Mouse (Mus musculus): ENCODE data around the gene Slc1a7. TPM values are rescaled to one million over a fixed set of nuclear protein-coding genes. Genes with fewer than 3 reads are reported as not detected.

Slc1a7 gene
- polyA plus RNA-seq, 1 experiment = not detected

DNA sequence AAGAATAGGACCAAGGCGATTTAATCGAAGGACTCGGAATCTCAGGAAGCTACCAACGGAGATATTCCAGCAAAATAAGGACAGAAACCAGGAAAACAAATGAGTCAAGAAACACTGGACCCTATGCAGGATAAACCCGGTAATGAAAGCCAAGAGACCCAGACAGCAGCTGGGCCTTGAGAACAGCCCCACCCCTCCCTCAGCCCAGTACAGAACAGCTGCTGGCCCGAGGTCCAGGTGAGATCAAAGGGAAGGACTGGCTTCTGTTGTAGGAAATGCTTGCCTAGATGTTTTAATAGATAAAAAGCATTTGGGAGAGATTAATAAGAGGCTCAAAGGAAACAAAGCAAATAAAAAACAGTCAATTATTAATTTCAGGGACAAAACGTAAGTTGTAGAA, 6.9 kb downstream of the Slc1a7 start:
- Histone ChIP-seq H3K27ac (ENCODE audit: control insufficient read depth, insufficient read depth, low read depth, low read length, poor library complexity) (no peak overlapping the region), H3K4me3 (replicated peaks; ENCODE audit: control insufficient read depth, low read depth, low read length) (no peak overlapping the region), H3K4me1 (ENCODE audit: control insufficient read depth, insufficient read depth, low read length) (no peaks in the 10 kb centered on the region)
- no peak for TF ChIP-seq POLR2A (IDR thresholded peaks at IDR 0.05; ENCODE audit: borderline replicate concordance, control insufficient read depth, low read depth, low read length)
- no peak for TF ChIP-seq CTCF (IDR thresholded peaks at IDR 0.05; ENCODE audit: control insufficient read depth, insufficient read depth, low read length)
- WGBS = 74% methylated on average over 7 of the region's 7 CpGs

DNA sequence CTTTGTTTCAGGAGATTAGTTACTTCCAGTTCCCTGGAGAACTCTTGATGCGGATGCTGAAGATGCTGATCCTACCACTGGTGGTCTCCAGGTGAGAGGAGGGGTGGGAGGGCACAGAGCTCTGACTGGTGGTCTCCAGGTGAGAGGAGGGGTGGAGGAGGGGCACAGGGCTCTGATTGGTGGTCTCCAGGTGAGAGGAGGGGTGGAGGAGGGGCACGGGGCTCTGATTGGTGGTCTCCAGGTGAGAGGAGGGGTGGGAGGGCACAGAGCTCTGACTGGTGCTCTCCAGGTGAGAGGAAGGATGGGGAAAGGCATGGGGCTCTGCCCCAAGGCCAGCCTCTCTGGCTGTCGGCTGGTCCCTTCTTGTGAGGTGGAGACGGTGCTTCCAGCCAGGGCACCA, 9.5 kb downstream of the Slc1a7 start:
- 69% methylated on average over 4 of the region's 4 CpGs for WGBS
- Histone ChIP-seq H3K27ac (ENCODE audit: control insufficient read depth, insufficient read depth, low read depth, low read length, poor library complexity) (no peak overlapping the region), H3K4me1 (ENCODE audit: control insufficient read depth, insufficient read depth, low read length) (no peaks in the 10 kb centered on the region), H3K4me3 (replicated peaks; ENCODE audit: control insufficient read depth, low read depth, low read length) (no peak overlapping the region)
- TF ChIP-seq POLR2A (IDR thresholded peaks at IDR 0.05; ENCODE audit: borderline replicate concordance, control insufficient read depth, low read depth, low read length) (no peak), CTCF (IDR thresholded peaks at IDR 0.05; ENCODE audit: control insufficient read depth, insufficient read depth, low read length) (no peak)

DNA sequence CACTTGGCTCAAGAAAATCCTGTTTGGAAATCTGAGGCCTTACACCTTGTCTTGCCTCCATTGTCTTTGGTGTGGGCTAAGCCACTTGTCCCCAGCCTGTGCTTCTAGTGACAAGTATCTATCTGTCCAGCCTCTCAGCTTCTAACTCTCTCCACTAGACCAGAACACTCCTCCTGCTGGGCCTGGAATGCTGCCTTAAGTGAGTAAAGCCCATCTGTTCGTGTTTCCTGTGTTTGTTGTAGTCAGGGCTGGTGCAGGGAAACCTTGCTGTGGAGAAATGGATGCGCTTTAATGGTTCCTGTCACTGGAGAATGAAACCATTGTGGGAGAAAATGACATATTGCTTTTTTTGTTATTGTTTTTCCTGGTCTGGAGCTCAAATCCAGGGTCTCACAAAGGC, 11.4 kb downstream of the Slc1a7 start:
- no peak overlapping the region for H3K4me3 ChIP-seq (replicated peaks; ENCODE audit: control insufficient read depth, low read depth, low read length)
- WGBS = 57% methylated on average over 2 of the region's 2 CpGs
- no peak for TF ChIP-seq CTCF (IDR thresholded peaks at IDR 0.05; ENCODE audit: control insufficient read depth, insufficient read depth, low read length)
- TF ChIP-seq POLR2A (IDR thresholded peaks at IDR 0.05; ENCODE audit: borderline replicate concordance, control insufficient read depth, low read depth, low read length) = no peak
- no peak overlapping the region for H3K27ac ChIP-seq (ENCODE audit: control insufficient read depth, insufficient read depth, low read depth, low read length, poor library complexity)
- no peaks in the 10 kb centered on the region for H3K4me1 ChIP-seq (ENCODE audit: control insufficient read depth, insufficient read depth, low read length)

DNA sequence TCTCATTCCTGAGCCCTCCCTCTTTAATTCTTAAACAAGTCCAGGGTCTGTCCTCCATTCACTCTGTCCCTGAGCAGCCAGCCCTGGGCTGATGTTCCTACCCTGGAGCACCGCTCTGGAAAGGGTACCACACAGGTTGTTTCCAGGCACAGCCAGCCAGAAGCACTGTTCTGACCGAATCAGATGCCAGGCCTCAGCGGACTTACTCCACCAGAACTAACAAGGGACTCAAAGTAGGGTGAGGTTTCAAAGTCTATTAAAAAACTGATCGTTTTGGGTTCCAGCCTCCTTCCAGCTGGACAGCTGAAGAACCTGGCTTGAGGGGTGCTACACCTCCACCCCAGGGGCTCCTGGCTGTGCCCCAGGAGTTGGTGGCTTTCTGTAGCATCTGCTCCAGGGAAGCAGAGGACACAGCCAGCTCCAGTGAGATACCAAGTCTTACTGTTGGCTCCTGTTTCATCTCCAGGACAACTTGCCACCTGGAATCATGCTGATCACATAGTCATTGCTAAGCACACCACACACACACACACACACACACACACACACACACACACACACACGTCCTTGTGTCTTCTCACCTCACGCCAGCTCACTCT, 12.0 kb downstream of the Slc1a7 start:
- WGBS = 79% methylated on average over 6 of the region's 6 CpGs
- H3K27ac ChIP-seq (ENCODE audit: control insufficient read depth, insufficient read depth, low read depth, low read length, poor library complexity) = no peak overlapping the region
- H3K4me1 ChIP-seq (ENCODE audit: control insufficient read depth, insufficient read depth, low read length) = no peaks in the 10 kb centered on the region
- TF ChIP-seq POLR2A (IDR thresholded peaks at IDR 0.05; ENCODE audit: borderline replicate concordance, control insufficient read depth, low read depth, low read length) (no peak), CTCF (IDR thresholded peaks at IDR 0.05; ENCODE audit: control insufficient read depth, insufficient read depth, low read length) (no peak)
- H3K4me3 ChIP-seq (replicated peaks; ENCODE audit: control insufficient read depth, low read depth, low read length) = no peak overlapping the region

DNA sequence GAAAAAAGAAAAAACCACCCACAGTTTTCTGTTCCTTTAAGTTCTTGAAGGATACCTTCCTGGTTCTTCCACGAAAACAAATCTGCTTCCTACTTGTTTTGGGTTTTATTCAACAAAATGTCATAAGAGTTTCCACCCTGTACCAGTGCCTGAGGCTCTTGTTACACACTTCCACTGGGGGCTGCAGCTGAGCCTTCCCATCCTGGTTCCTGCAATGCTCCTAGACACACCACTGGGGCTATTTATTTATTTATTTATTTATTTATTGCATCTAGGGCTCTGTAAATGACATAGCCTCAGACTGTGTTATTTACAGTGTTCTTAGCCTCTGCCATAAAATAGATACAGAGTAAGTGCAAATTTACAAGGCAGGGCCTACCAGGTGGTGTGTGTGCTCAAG, 15.6 kb downstream of the Slc1a7 start:
- no peak overlapping the region for H3K4me3 ChIP-seq (replicated peaks; ENCODE audit: control insufficient read depth, low read depth, low read length)
- no peak for TF ChIP-seq CTCF (IDR thresholded peaks at IDR 0.05; ENCODE audit: control insufficient read depth, insufficient read depth, low read length)
- no peak for TF ChIP-seq POLR2A (IDR thresholded peaks at IDR 0.05; ENCODE audit: borderline replicate concordance, control insufficient read depth, low read depth, low read length)
- 61% methylated on average over 1 of the region's 1 CpGs for WGBS
- H3K27ac ChIP-seq (ENCODE audit: control insufficient read depth, insufficient read depth, low read depth, low read length, poor library complexity) = no peak overlapping the region
- no peaks in the 10 kb centered on the region for H3K4me1 ChIP-seq (ENCODE audit: control insufficient read depth, insufficient read depth, low read length)

DNA sequence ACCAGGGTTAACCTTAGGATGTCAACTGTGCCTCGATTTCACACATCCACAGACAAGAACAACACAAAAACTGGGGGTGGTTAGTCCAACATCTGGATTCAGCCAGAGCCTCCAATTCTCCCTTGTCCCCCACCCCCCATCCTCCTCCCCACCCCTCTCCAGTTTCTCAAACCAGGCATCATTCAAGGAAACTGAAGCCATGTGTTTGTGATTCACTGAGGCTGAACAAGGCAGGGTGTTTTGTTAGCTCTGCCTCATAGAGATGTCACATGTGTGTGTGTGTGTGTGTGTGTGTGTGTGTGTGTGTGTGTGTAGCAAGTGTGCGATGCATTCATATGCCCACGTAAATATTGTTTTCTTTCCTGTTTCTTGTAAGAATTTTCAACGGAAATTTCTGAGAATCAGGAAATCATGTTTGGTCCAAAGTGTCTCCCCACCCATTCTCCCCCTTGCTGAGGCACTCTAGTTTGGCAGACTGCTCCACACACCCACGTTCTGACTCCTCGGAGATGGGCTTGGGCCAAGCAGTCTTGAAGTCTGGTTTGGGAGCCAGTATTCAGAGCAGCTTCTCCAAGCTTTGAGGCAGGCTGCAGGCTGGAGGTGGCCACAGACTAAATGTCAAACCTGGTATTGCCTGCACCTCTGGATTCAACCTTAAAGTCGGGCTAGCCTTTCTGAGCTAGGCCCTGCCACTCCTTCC, 16.3 kb downstream of the Slc1a7 start:
- no peak overlapping the region for H3K27ac ChIP-seq (ENCODE audit: control insufficient read depth, insufficient read depth, low read depth, low read length, poor library complexity)

DNA sequence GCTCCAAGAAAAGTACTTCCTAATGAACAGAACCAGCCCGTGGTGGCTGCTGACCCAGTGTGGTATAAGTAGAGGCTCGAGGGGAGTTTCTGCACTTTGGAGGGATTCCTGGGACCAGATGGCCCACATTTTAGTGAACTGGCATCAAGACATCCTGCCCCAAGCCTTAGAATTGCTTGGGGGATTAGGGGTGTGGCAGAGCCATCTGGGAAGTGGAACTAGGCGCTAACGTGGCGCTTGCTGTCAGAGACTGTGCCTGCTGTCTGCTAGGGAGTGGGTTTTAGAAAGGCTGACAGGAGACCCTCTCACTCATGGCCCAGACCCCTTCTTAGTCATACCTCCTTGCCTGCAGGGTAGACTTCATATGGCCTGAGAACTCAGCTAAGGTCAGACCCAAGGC, 17.7 kb downstream of the Slc1a7 start:
- 72% methylated on average over 5 of the region's 5 CpGs for WGBS
- TF ChIP-seq CTCF (IDR thresholded peaks at IDR 0.05; ENCODE audit: control insufficient read depth, insufficient read depth, low read length) (no peak), POLR2A (IDR thresholded peaks at IDR 0.05; ENCODE audit: borderline replicate concordance, control insufficient read depth, low read depth, low read length) (no peak)
- H3K4me1 ChIP-seq (ENCODE audit: control insufficient read depth, insufficient read depth, low read length) = no peaks in the 10 kb centered on the region
- no peak overlapping the region for H3K27ac ChIP-seq (ENCODE audit: control insufficient read depth, insufficient read depth, low read depth, low read length, poor library complexity)
- H3K4me3 ChIP-seq (replicated peaks; ENCODE audit: control insufficient read depth, low read depth, low read length) = no peak overlapping the region

More for the DNA sequence above, 16.3 kb downstream of the Slc1a7 start:
- WGBS = 52% methylated on average over 7 of the region's 7 CpGs
- Histone ChIP-seq H3K4me1 (ENCODE audit: control insufficient read depth, insufficient read depth, low read length) (no peaks in the 10 kb centered on the region), H3K4me3 (replicated peaks; ENCODE audit: control insufficient read depth, low read depth, low read length) (no peak overlapping the region)
- TF ChIP-seq CTCF (IDR thresholded peaks at IDR 0.05; ENCODE audit: control insufficient read depth, insufficient read depth, low read length) (no peak), POLR2A (IDR thresholded peaks at IDR 0.05; ENCODE audit: borderline replicate concordance, control insufficient read depth, low read depth, low read length) (no peak)

DNA sequence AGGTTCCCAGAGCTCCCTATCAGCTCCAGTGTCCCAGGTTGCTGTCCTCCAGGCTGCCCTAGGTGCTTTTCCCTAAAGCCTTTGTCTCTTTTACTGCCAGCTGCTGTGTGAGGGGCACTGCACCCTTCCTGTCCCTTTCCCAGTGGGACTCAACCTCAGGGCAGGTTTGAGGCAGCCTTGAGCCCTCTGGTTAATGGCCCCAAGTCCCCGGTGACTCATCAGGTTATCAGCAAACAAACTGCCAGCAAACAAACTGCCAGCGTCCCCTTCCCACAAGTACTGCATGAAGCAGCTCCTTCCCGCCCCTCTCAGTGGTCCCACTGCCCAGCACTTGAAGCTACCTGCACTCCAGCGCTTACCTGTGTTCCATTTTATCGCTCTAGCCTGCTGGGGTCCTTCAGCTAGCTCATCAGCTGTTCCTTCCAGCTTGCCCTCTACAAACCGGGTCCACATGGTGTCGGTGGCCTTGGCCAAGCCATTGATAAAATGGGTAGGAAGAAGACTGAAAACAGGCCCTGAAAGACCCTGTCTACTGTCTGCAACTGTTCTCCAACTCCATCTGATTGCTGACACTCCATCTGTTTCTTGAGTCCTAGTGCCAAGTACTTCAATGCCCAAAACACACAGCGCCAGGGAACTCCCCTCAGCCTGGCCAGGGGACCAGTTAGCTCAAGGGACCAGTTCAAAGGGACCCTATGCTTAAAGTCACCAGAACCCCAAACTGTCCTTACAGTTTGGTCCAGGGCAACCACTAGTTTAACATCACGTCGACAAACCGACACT, 18.4 kb downstream of the Slc1a7 start:
- no peak for TF ChIP-seq POLR2A (IDR thresholded peaks at IDR 0.05; ENCODE audit: borderline replicate concordance, control insufficient read depth, low read depth, low read length)
- TF ChIP-seq CTCF (IDR thresholded peaks at IDR 0.05; ENCODE audit: control insufficient read depth, insufficient read depth, low read length) = no peak

More for the DNA sequence above, 18.4 kb downstream of the Slc1a7 start:
- whole genome bisulfite sequencing = 82% methylated on average over 11 of the region's 11 CpGs
- Histone ChIP-seq H3K4me1 (ENCODE audit: control insufficient read depth, insufficient read depth, low read length) (no peaks in the 10 kb centered on the region), H3K4me3 (replicated peaks; ENCODE audit: control insufficient read depth, low read depth, low read length) (no peak overlapping the region), H3K27ac (ENCODE audit: control insufficient read depth, insufficient read depth, low read depth, low read length, poor library complexity) (no peak overlapping the region)
